Mouse (Mus musculus): ENCODE measurements around the gene Gm43738. TPM values are rescaled to one million over a fixed set of nuclear protein-coding genes. Genes with fewer than 3 reads are reported as not detected.

Gene Gm43738
- polyA plus RNA-seq, 1 experiment, result not detected

- 61% methylated on average over 12 of the region's 12 CpGs for WGBS
- H3K27ac ChIP-seq (ENCODE audit: insufficient read depth, low read depth, low read length), result no peak overlapping the region
- TF ChIP-seq POLR2A (IDR thresholded peaks at IDR 0.05; ENCODE audit: low read depth, low read length) (no peak), CTCF (conservative IDR thresholded peaks at IDR 0.05; ENCODE audit: insufficient read depth, insufficient read length, low read depth, low read length) (no peak)
- no peak overlapping the region for H3K4me3 ChIP-seq (ENCODE audit: insufficient read depth, low read depth, low read length)
- H3K27me3 ChIP-seq (replicated peaks; ENCODE audit: control insufficient read depth, insufficient read depth, low read length), result no peaks in the 10 kb centered on the region
- no peak for DNase-seq
- H3K4me1 ChIP-seq (ENCODE audit: control insufficient read depth, insufficient read depth, low read length), result no peaks in the 10 kb centered on the region; the same call in 1 of the 2 replicates
- H3K36me3 ChIP-seq (ENCODE audit: control insufficient read depth, insufficient read depth, low read length), result no peaks in the 10 kb centered on the region
Measured at GRCm38 (mm10) chr3:89102495-89103290, 1.8 kb upstream of the Gm43738 start.

GRCm38 (mm10) chr3:89101812-89102494 is 1.1 kb upstream of the Gm43738 start, which contains the start of gene Fdps:
Fdps (minus strand) TSS chr3:89101959.
- peak; percentile 100 for DNase-seq
- TF ChIP-seq CTCF (conservative IDR thresholded peaks at IDR 0.05; ENCODE audit: insufficient read depth, insufficient read length, low read depth, low read length) (no peak; the same call in 1 of the 2 replicates), POLR2A (IDR thresholded peaks at IDR 0.05; ENCODE audit: low read depth, low read length) (no peak)
- H3K27me3 ChIP-seq (replicated peaks; ENCODE audit: control insufficient read depth, insufficient read depth, low read length), result no peaks in the 10 kb centered on the region
- no peaks in the 10 kb centered on the region for H3K36me3 ChIP-seq (ENCODE audit: control insufficient read depth, insufficient read depth, low read length)
- WGBS, result under 1% methylated on average over 26 of the region's 26 CpGs
- peak within 1 kb of the TSS; percentile 88 for H3K4me3 ChIP-seq (ENCODE audit: insufficient read depth, low read depth, low read length)
- 0 out of 2 replicates have a peak within 1 kb of the TSS, but pooled peaks have one; percentile 2 for H3K27ac ChIP-seq (ENCODE audit: insufficient read depth, low read depth, low read length)
- H3K4me1 ChIP-seq (ENCODE audit: control insufficient read depth, insufficient read depth, low read length), result no peaks in the 10 kb centered on the region; the same call in 1 of the 2 replicates

DNA sequence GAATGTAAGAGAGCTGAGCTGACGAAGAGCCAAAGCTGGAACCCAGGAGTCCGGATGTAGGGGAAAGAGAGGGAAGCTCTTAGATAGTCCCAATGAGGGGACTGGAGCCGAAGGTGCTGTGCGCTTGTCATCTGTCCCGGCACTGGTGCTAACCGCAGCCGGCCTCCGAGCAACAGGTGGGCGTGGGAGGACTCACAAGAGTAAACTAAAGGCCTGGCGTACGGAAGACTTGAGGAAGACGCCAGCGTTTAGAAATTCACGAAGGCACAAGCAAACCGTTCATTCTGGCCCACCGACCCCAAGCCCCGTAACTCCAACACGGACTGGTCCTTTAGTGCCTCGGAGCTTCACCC is 536 bp upstream of the Gm43738 start:
- H3K4me3 ChIP-seq (ENCODE audit: insufficient read depth, low read depth, low read length), result peak overlapping the region; percentile 88
- 0 out of 2 replicates have a peak overlapping the region, but pooled peaks have one; percentile 2 for H3K27ac ChIP-seq (ENCODE audit: insufficient read depth, low read depth, low read length)
- H3K36me3 ChIP-seq (ENCODE audit: control insufficient read depth, insufficient read depth, low read length), result no peaks in the 10 kb centered on the region
- H3K27me3 ChIP-seq (replicated peaks; ENCODE audit: control insufficient read depth, insufficient read depth, low read length), result no peaks in the 10 kb centered on the region
- WGBS, result under 1% methylated on average over 19 of the region's 19 CpGs
- TF ChIP-seq POLR2A (IDR thresholded peaks at IDR 0.05; ENCODE audit: low read depth, low read length) (no peak), CTCF (conservative IDR thresholded peaks at IDR 0.05; ENCODE audit: insufficient read depth, insufficient read length, low read depth, low read length) (no peak)
- H3K4me1 ChIP-seq (ENCODE audit: control insufficient read depth, insufficient read depth, low read length), result no peaks in the 10 kb centered on the region; the same call in 1 of the 2 replicates
- DNase-seq, result no peak

DNA sequence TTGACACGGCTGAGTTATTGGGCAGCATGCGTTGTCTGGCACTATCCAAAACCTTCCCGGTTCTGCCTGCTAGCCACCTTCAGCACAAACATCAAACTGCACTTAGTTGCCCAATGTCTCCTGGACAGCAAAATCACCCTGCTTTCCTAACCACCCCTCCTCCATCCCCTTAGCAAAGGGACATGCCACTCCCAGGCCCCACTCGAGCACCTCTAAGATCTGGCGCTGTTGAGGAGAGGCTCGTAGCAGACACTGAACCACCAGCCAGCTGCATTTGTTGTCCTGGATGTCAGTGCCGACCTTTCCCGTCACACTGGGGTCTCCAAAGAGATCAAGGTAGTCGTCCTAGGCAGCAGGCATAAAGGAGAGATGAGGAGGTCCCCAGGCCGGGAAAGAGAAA is 6.9 kb downstream of the Gm43738 start:
- Histone ChIP-seq H3K36me3 (ENCODE audit: control insufficient read depth, insufficient read depth, low read length) (no peaks in the 10 kb centered on the region), H3K27me3 (replicated peaks; ENCODE audit: control insufficient read depth, insufficient read depth, low read length) (no peaks in the 10 kb centered on the region), H3K4me1 (ENCODE audit: control insufficient read depth, insufficient read depth, low read length) (no peaks in the 10 kb centered on the region), H3K27ac (ENCODE audit: insufficient read depth, low read depth, low read length) (no peak overlapping the region), H3K4me3 (ENCODE audit: insufficient read depth, low read depth, low read length) (no peak overlapping the region)
- no peak for TF ChIP-seq CTCF (conservative IDR thresholded peaks at IDR 0.05; ENCODE audit: insufficient read depth, insufficient read length, low read depth, low read length)
- TF ChIP-seq POLR2A (IDR thresholded peaks at IDR 0.05; ENCODE audit: low read depth, low read length), result no peak
- DNase-seq, result no peak
- 78% methylated on average over 10 of the region's 10 CpGs for WGBS

DNA sequence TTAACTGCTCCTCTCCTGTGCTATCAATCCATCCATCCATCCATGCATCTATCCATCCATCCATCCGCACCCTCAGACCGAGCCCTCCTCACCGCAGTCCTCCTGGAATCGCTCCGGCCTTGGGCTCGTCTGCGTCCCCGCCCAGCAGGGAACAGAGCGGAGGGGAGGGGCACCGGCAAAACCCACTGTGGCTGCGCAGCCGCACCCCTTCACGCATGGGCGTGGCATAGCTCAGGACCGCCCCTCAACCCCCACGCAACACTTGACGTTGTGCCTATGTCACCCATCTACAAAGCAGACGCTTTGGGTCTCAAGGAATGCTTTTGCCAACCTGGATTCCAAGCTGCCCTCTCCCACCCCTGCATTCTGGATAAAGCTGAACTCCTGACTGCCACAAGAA is 7.7 kb downstream of the Gm43738 start, which contains the start of gene Rusc1:
Gene Rusc1 (minus strand): TSS at position 137 of the 400 bp plus-strand sequence.
- Histone ChIP-seq H3K36me3 (ENCODE audit: control insufficient read depth, insufficient read depth, low read length) (no peaks in the 10 kb centered on the region), H3K4me1 (ENCODE audit: control insufficient read depth, insufficient read depth, low read length) (peaks cover 4% of the 10 kb centered on the region; the same call in 1 of the 2 replicates), H3K4me3 (ENCODE audit: insufficient read depth, low read depth, low read length) (peak within 1 kb of the TSS; percentile 1; the same call in 1 of the 2 replicates), H3K27me3 (replicated peaks; ENCODE audit: control insufficient read depth, insufficient read depth, low read length) (no peaks in the 10 kb centered on the region), H3K27ac (ENCODE audit: insufficient read depth, low read depth, low read length) (no peak within 1 kb of the TSS)
- no peak for TF ChIP-seq POLR2A (IDR thresholded peaks at IDR 0.05; ENCODE audit: low read depth, low read length)
- TF ChIP-seq CTCF (conservative IDR thresholded peaks at IDR 0.05; ENCODE audit: insufficient read depth, insufficient read length, low read depth, low read length), result no peak
- peak; percentile 89 for DNase-seq
- 9% methylated on average over 18 of the region's 18 CpGs for WGBS

GRCm38 (mm10) chr3:89092509-89093090 is 8.3 kb downstream of the Gm43738 start:
- no peak for DNase-seq

More at GRCm38 (mm10) chr3:89092509-89093090, 8.3 kb downstream of the Gm43738 start:
- Histone ChIP-seq H3K36me3 (ENCODE audit: control insufficient read depth, insufficient read depth, low read length) (no peaks in the 10 kb centered on the region), H3K4me3 (ENCODE audit: insufficient read depth, low read depth, low read length) (0 out of 2 replicates have a peak overlapping the region, but pooled peaks have one; percentile 1), H3K27ac (ENCODE audit: insufficient read depth, low read depth, low read length) (no peak overlapping the region), H3K4me1 (ENCODE audit: control insufficient read depth, insufficient read depth, low read length) (peaks cover 4% of the 10 kb centered on the region; the same call in 1 of the 2 replicates), H3K27me3 (replicated peaks; ENCODE audit: control insufficient read depth, insufficient read depth, low read length) (no peaks in the 10 kb centered on the region)
- WGBS, result 42% methylated on average over 11 of the region's 11 CpGs
- TF ChIP-seq POLR2A (IDR thresholded peaks at IDR 0.05; ENCODE audit: low read depth, low read length), result no peak
- TF ChIP-seq CTCF (conservative IDR thresholded peaks at IDR 0.05; ENCODE audit: insufficient read depth, insufficient read length, low read depth, low read length), result no peak

All from kidney, adult 2 months (tissue).